Mouse (Mus musculus) Muller cell, postnatal 12 days (primary cell): ENCODE data around the gene Gm44790.
A peak's percentile ranks its signal among the peaks of the same experiment; 100 is the strongest.
"Not testable (repeated sequence)": the region's sequence is repeated elsewhere in the genome, so short reads cannot be mapped to it uniquely, and the experiment has no call there.

Experiments used
- DNase-seq: peaks from one replicate; pipeline ENCODE4 v3.0.0-alpha.2; 2015; ENCODE audit errors: inconsistent ontology term

Gm44790 gene

GRCm38 (mm10) chr6:86474646-86475181 lies 48.3 kb downstream of the Gm44790 start:
- DNase-seq, result no peak

GRCm38 (mm10) chr6:86475462-86476167 lies 49.2 kb downstream of the Gm44790 start:
- DNase-seq, result no peak

GRCm38 (mm10) chr6:86476931-86477330 lies 50.5 kb downstream of the Gm44790 start:
- DNase-seq, result no peak

- DNase-seq, result no peak
These were observed 52.9 kb downstream of the Gm44790 start for GRCm38 (mm10) chr6:86479311-86479710.

GRCm38 (mm10) chr6:86479816-86480188 lies 53.3 kb downstream of the Gm44790 start:
- no peak for DNase-seq

- DNase-seq, result peak; percentile 25
These were observed 53.9 kb downstream of the Gm44790 start for GRCm38 (mm10) chr6:86480189-86480831.

GRCm38 (mm10) chr6:86481871-86482270 lies 55.4 kb downstream of the Gm44790 start:
- DNase-seq, result no peak

GRCm38 (mm10) chr6:86485943-86486640 lies 59.6 kb downstream of the Gm44790 start:
- DNase-seq, result peak; percentile 36

GRCm38 (mm10) chr6:86487358-86488148 lies 61.1 kb downstream of the Gm44790 start:
- peak; percentile 79 for DNase-seq

GRCm38 (mm10) chr6:86488149-86488485 lies 61.7 kb downstream of the Gm44790 start:
- DNase-seq, result no peak

GRCm38 (mm10) chr6:86489945-86490344 lies 63.5 kb downstream of the Gm44790 start:
- no peak for DNase-seq

- not testable (repeated sequence) for DNase-seq
These were observed 64.0 kb downstream of the Gm44790 start for GRCm38 (mm10) chr6:86490413-86490812.

GRCm38 (mm10) chr6:86493469-86494263 lies 67.2 kb downstream of the Gm44790 start:
- no peak for DNase-seq

- no peak for DNase-seq
These were observed 68.3 kb downstream of the Gm44790 start for GRCm38 (mm10) chr6:86494767-86495166.
